Mouse (Mus musculus): Measurements from ENCODE around the gene Zc3h13. TPM values are rescaled to one million over a fixed set of nuclear protein-coding genes. Genes with fewer than 3 reads are reported as not detected.

Gene Zc3h13
- 30.0 TPM for polyA plus RNA-seq (2014; fragmentation: Illumina TruSeq; extraction: RNeasy Lipid Tissue Mini Kit (QIAGEN cat#74804))

GRCm38 (mm10) chr14:75284193-75284915 lies at the start of gene Zc3h13:
TSS of gene Zc3h13 (plus strand) at chr14:75284373.

GRCm38 (mm10) chr14:75242087-75242486 lies 42.1 kb upstream of the Zc3h13 start, which contains the start of gene Cpb2:
TSS of gene Cpb2 (plus strand) at chr14:75242287.

Other genes starting within 250 kb of the Zc3h13 start
- not detected for gene Lrrc63, start 153.5 kb upstream of the Zc3h13 start, polyA plus RNA-seq (2014; fragmentation: Illumina TruSeq; extraction: RNeasy Lipid Tissue Mini Kit (QIAGEN cat#74804))
- 43.3 TPM for gene Lcp1, start 153.3 kb upstream of the Zc3h13 start, polyA plus RNA-seq (2014; fragmentation: Illumina TruSeq; extraction: RNeasy Lipid Tissue Mini Kit (QIAGEN cat#74804))
- 3.2 TPM for gene Cpb2, start 42.1 kb upstream of the Zc3h13 start, polyA plus RNA-seq (2014; fragmentation: Illumina TruSeq; extraction: RNeasy Lipid Tissue Mini Kit (QIAGEN cat#74804))
- 0.34 TPM for gene Siah3, start 171.6 kb downstream of the Zc3h13 start, polyA plus RNA-seq (2014; fragmentation: Illumina TruSeq; extraction: RNeasy Lipid Tissue Mini Kit (QIAGEN cat#74804))

Measured in ovary, adult 10 weeks (tissue).